Mouse (Mus musculus): Measurements from ENCODE around the gene Gm12695.

The Gm12695 gene

DNA sequence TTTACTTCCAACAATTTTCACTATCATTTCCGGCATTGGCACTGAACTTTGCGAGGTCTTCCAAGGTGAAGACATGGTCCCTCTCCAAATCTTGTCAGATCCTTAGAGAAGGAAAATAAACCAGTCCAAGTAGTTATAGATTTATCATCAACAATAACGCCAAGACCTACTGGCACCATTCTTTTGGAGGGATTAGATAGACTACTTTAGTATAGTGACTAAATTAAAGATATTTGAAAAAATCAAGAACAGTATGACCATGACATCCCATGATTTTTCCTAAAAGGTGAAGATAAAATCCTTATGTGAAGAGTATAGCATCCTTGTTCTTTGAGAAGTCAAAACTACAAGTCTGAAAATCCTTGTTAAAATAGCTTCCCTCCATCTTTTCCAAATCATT is at the start of gene Gm12695:
Gene Gm12695, minus strand, starts transcription at position 101 of the 400 bp plus-strand sequence.
- DNase-seq: no peak

DNA sequence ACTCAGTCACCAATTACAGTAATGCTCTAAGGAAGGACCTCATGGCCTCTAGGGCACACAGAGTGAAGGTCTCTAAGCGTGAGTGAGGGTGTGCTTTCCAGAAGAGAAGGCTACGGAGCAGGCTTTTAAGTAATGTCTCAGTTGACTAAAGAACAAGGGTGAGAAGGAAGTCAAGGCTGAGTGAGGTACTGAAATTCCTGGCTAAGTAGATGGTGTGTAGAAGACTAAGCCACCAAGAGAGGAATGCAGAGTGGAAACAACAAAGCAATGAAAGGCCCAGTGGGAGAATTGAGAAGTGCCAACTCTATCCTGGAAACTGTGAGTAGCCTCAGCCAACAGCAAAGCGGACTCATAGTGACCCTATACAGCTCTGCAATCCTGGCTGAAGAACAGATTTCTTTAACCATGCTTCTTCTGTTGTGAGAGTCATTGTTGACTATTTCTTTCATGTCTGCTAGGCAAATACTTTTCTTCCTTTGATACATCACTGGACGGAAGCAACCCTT is 40.6 kb upstream of the Gm12695 start:
- no peak for DNase-seq

DNA sequence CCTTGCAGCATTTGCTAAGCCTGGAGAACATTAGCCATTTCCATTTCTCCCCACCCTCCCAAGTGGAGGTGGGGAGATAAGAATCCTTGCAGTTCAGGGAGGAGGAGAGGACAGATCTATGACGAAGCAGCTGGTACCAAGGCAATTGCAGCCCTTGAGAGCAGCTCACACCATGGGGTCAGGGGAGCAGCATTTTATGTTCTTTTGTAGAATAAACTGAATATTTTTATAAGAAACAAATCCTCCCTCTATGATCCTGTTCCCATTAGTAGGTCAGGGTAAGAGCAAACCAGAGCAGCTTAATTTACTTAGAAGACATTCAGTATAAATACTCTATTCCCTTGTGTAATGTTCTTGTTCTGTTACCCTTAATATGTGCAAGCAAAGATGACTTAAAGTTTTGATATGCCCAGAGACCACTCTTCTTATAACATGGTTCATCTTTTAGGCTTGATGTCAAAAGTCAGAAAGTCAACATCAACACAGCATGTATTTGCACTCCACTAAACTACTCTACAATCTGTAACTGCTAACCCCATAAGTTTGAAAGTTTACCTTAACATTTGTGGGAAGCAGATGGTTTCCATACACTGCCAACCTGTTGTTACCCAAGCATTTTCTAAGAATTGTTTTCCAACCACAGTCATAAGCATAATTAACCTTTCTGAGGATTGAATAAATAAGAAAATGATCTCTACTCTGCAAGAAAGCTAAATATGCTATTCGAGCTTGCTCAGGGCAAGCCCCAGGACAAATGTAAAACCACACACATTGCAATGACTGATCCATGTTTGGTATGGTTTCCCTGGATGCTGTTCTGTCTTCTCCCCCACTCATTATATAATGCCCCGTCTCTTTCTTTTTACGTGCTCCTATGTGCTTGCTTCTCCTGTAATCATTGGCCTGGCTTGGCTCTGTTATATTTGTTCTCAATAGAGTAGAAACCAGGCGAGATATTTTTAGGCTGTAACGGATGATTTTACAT is 22.1 kb upstream of the Gm12695 start:
- no peak for DNase-seq

DNA sequence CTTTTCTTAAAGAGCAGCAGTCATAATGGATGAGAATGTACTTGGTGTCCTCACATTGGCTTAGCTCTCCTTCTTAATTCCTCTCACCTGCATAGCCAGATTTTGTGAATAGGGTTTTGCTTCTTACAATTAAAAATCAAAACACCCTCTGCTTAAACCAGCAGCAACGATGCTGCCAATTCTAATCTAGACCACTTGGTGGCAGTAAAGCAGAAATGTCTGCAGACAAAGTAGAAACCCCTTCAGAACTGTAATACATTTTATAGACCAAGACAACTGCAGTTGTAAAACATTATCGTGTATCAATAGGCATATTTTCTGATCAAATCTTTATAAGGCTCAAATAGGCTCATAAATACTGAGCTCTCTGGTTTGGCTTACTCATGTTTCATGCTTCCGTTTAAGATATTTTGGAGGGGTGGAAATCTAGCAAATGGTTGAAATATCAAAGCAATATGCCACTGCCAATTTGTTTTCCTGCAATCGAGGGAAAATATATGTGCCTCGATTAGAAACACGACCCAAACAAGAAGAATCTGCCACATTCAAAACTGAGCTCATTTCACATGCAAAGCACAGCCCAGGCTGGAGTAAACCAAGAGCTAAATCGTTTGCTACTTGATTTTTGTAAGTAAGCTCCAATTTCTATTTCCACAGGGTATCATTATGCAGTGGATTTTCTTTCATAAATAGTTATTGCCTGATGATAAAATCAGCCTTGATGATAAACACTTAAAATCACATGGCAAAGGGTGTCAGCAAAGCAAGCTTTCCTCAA is 14.6 kb upstream of the Gm12695 start:
- no peak for DNase-seq

DNA sequence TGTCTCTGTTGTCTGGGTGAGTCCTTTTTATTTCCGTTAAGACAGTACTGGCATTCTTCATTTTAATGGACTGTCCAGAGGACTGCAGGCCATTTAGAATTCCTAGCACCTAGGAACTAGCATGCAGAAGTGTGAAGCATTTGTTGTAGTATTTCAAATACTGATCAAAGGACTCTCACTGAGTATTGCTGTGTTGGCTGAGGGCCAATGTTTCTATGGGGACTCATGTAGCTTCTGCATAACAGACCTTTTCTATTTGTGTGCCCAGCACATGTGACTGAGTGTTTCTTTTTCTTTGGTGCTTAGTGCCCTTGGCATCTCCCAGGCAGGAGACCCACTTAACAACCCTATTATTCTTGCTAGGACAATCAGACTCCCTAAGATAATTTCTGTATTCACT is 12.6 kb upstream of the Gm12695 start:
- no peak for DNase-seq

DNA sequence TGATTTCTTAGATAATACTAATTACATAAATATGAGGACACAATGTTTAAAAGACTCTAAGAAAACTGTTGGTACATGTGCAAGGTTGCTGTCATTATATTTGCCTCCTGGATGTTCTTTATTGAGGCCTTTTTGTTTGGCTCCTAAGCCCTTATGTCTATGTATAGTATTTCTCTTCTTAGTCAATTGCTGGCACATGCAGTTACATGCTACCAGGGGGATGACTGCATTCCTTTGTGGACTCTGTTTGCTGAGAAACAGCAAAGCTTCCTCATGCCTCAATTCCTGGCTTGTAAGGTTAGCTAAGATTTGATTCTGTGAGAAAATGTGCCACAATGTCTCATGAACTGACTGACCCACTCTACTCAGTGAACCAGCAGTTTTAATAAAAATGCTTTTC is 6.3 kb upstream of the Gm12695 start:
- no peak for DNase-seq

DNA sequence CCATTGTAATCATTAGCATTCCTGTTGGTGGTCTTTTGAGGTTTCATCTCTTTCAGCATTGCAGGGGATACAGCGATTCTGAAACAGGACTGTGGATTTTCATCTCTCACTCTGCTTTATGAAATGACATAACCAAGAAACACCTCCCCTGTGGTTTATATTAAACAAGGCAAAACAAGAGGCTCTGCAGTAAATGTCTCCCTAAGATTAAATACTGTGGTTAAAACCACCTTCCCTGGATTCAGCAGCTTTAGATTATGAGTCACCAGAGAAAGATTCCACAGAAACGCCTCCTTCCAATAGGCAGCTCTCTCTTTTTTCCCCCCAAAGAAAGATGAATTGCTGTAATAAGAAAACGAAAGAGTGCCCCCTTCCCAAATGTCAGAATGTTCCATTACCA is 4.9 kb upstream of the Gm12695 start:
- no peak for DNase-seq

DNA sequence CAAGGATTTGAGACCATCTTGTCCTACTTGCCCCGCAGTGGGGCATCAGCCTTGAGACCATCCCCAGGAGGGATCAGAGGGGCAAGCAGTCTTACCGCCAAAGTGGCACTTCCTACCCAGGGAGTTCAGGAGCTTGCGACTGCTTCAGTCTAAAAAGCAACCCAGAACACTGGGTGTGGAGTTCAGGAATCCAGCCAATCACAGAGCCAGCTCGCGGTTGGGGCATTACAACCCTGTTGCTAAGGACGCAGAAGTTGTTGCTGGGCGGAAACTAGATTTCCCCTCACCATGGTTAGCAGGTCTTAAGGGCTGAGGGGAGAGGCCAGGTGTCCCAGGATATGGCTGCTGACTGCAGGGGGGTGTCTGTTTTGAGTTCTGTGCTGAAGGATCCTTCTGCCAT is 1.6 kb upstream of the Gm12695 start:
- DNase-seq: no peak

DNA sequence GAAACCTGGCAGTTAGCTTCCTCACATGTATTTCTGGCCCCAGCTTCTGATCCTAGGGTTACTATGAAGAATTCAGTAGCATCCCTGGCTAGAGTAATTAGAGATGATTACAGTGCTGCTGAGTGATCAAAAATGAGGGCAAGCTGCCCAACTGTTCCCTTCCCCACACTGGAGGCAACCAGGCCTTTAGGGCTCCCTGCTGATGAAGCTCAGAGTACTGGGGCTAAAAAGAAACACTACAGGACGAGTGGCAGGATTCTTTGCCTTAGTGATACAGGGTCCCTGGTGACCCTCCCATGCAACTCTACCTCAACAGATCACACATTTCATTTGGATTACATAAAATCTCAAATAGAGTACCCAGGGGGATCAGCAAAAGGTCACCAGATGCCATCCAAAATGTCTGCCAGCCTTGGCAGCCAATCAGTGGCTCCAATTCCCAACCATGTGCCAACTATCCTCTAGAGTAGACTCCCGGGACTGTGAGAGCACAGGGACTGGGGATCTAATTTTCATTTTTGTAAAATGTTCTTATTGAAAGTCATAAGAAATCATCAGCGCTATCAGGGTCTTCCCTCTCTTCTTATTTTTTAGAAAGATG is 11.9 kb downstream of the Gm12695 start:
- no peak for DNase-seq

DNA sequence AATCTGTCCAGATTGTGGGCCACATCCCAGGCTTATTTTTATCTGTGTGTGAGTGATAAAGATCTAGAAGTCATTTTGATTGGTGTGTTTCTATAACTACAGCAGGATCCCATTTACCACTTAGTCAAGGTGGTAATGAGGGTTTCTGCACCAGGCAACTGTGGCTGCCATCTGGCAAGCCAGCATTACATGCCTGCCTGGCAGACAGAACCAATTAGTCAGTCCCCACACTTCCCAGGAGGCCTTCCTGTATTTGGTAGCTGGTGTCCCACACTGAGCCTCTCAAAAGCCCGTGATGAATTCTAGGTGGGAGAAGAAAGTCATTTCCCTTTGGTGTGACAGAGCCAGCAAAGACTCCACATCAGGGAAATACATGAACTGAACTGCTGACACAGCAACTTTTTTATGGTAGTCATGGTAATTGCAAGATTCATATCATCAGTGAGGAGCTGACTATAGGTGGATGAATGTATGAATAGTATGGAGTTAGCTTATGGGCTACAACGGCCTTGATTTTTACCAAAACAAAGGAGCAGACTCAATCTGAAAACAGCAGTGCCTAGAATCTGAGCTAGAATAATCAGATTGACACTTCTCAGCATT is 18.5 kb downstream of the Gm12695 start:
- DNase-seq: no peak

DNA sequence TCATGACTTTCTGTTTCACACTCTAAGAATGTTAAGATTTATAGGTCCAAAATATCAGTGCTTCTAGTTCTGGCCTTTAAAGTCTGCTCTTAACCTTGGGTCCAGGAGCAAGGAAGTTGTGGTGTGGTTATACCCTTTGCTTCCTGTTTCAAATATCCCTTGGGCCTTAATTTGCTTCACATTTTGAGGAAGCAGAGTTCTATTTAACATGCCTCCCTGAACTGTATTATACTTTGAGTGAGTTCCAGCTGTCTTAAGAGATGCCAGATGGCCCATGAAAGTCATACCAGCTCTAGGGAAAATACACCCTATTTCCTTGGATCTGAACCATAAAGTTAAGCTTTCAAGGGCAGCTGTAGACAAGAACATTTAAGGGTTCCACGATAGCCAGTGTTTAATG is 33.0 kb downstream of the Gm12695 start:
- no peak for DNase-seq

DNA sequence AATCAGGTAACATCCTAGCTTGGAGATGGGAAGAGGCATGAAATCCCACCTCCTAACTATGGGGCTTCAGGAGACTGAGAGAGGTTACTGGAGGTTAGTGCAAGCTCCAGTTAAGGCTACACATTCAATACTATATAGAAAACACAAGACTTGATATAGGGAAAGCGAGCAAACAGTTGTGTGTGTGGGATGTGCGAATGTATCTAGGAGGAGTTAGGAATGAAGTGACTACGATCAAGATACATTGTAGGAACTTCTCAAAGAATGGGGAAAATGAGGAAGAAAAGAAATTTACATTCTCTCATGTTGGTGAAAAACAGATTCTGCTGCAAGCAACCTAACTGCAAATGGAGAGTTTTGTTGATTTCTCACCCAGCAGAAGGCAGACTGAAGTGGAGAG is 44.5 kb downstream of the Gm12695 start:
- DNase-seq: no peak

DNA sequence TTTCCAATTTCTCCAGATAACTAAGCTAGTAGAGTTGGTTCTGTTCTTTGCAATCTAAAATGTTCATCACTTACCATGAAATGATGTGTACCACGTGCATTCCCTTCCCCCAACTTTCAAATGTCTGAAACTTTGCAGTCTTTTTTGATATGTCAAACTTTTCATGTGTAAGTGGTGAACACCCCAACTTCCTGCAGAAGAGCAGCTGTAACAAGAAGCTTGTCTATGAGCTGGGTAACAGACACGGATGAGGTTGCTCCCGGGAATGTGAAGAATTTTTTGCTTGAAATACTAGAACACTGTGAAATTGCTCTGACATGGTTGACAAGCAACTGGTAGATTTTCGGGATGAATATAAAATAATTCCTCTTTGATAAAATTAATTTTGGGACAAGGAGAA is 55.7 kb downstream of the Gm12695 start:
- DNase-seq: no peak

DNA sequence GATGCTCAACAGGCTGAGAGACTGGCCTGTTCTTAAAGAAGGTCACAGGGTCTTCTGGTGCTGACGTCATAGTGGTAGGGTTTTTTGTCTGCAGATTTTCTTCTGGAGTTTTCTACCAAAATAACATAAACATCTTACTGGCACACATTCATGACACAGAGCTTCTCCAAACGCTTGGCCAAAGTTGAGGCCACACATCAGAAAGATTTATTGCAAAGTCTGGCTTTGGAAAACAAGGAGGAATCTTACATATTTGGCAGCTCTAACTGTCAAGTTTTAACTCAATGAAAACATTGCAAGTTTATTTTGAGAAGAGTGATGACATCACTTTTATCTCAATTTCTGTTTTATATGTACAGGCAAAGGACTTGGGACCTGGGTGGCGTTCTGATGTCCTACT is 56.8 kb downstream of the Gm12695 start:
- no peak for DNase-seq

DNA sequence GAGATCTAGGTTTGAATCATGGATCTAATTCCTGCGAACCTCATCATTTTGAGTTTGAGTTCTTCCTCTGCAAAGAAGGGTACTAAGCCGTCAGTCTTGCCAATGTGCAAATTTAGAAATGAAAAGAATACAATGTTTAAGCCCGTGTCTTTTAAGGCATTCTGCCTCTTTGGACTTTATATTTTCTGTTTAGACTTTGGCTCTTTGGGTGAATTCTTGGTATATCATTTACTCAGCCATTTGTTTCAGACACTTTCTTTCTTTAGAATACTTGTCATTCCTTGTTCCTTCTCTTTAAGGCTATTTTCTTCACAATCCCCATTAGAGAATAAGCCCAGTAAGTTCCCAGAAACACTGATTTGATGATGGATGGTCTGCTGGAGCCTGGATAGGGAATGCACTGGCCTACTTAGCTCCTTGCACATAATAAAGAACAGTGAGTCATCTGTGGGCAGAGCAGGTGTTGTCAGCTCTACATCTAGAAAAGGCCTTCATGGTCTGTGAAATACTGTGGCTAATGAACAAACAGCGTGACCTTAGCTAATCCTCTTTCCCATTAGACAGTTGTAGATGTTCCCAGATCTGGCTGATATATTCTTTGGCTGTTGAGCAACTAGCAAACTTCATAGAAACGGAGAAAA is 59.5 kb downstream of the Gm12695 start:
- no peak for DNase-seq

DNA sequence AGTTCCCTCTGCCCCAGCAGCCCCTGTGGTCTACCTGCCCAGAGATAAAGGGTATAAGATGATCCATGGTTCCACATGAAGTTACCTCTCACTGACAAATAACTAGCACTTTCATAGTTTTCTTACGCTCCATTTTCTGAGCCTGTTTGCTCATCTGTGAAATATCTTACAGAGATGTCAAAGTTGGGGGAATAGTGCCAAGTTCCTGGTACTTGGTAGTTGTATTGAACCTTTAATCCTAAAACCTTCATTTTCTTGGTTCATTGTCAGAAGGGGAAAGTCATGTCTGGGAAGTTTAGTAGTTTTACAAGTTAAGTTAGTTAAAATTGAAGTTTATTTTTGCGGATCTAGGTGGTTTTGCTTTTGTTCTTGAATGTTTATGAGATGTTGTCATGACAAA is 62.7 kb downstream of the Gm12695 start:
- DNase-seq: no peak

DNA sequence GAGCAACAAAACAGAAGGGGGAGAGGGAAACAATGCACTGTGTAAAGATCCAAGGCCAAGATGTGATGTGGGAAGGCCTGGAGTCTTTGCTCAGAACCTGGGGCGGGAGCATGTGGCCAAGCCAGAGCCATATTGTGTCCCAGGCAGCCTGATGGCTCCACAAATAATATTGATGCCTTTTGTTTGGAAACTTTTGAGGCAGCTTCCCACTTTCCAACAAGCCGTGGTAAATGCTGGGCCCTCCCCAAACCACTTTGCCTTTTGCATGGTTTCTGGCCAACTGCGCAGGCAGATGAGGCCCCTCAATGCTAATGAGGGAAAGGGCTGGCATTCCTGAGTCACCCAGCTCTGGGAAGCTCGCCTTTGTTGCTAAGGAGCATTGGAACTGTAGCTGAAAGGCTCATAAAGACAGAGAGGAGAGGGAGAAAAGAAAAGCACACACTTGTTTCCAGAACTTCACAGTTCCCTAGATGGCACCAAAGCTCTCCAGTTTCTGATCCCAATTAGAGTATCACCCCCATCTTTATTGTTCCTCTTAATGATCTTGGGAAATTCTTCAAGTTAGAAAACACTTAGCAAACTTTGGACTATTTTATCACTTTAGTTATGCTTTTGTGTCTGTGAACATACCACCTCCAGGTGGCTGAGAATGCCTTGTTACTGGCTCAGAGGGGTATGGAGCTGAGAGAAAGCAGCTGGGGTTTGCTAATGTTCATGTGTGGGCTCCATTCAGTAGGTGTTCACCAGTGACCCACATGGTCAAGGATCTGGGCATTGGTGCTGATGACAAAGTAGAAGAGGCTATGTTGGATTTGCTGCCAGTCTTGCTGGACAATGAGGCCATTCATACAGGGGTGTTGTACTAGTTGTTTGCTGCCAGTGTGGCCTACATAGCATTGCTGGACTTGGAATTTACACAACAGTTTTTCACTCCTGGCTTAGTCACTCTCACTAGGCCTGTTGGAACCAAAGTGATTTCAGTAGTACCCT is 65.7 kb downstream of the Gm12695 start:
- DNase-seq: peak; percentile 72

DNA sequence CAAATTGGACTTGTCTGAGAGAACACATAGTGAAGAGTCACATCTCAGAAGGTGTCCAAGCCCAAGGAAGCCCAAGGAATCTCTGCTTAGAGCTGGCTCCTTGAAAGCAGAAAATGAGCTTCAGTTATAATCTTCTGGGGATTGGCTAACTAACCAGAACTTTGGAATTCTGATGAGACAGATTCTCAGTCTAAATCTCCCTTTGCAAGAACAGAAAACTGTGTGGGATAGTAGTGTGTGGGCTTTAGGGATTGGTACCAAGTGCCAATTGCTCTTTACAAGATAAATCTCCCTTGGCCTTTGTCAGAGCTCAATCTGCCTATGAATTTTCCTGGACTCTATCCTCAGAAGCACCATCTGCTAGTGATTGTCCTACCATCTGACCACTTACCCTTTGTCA is 66.5 kb downstream of the Gm12695 start:
- peak; percentile 64 for DNase-seq

DNA sequence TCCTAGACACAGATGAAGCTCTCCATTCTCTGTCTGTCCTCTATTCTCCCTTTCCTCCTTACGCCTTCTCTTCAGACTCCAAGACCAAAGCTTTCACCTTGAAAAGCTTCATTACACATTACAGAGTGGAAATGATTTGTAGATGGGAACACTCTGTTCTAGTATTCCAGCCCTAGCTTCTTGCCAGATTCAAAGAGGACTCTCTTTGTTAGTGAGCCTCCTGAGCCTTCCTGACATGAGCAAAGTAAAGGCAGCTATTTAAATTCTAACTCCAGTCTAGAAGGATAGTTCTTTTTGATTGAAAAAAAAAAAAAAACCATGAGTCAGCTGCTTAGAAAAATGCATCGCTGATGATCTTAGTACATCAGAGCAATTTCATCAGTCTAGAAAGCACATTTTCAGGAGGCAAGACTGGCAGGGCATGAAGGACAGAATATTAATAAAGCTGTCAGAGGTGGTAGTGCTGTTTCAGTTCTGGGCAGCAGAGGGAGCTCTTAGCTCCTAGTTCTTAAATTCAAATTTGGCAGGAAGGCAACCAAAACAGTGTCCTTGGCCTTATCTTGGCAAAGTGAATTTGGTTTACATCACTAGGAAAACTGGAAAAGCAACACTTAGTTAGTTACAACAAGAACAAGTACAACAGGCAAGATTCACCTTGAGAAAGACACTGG is 79.6 kb downstream of the Gm12695 start:
- DNase-seq: no peak

DNA sequence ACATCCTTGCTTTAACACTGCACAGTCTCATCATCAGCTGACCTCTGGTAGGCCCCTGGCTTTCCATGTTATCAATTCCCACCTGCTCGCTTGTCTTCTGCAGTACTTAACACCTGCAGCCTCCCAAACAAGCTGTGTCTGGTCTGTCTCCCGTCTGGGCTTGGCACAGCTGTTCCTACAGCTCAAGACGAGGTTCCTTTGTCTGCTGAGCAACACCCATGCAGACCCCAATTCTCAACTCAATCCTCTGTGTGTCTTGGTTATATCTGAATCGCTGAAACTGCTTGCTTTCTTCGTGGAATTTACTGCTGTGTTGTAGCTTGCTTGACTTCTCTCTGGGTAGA is 86.8 kb downstream of the Gm12695 start:
- DNase-seq: no peak
